15 mouse cellular contexts compared by ENCODE assay signal in the genomic region with DNA sequence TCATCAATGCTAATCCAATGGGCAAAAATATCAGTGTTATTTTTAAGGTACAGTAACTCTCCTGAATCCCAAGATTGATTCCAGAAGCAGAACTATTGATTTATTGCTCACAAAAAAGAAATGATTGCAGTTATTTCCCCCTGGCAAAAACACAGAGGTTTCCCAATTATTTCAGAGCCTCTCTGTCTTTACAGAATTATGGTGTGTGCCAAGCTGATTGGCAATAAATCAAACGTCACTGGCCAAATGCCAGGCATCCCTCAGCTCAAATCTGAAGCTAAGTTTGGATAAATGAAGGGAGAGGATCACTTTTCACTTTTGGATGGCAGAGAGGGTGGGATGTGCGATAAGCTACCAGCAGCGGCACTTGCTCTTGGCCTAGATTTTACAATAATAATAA.
A peak's percentile ranks its signal among the peaks of the same experiment; 100 is the strongest.
DNase-seq lines count a peak whose midpoint lies in the region; ATAC-seq and TF ChIP-seq lines count a peak whose summit lies in the region.
"Had no signal": no experiment of that assay in that cellular context is flagged by ENCODE, and none has a peak within 500 bp of the region (broad histone marks: within the 10 kb centered on the region; RNA-seq: fewer than 3 reads in every experiment).

No protein-coding gene starts in this region.

- no peak overlapping the region for H3K27ac ChIP-seq in hindbrain, postnatal 0 days
- H3K27ac ChIP-seq in hindbrain, embryonic 14.5 days: no peak overlapping the region
- H3K27ac ChIP-seq in midbrain, embryonic 11.5 days (ENCODE audit: low read depth, low read length): no peak overlapping the region
- H3K27ac ChIP-seq: hindbrain, embryonic 13.5 days; stomach, postnatal 0 days had no signal

- no peak for TF ChIP-seq POLR2A in brain, embryonic 14.5 days (IDR thresholded peaks at IDR 0.05; ENCODE audit: borderline replicate concordance, extremely low read depth, insufficient read depth, insufficient read length, poor library complexity, severe bottlenecking)

- no peak for ATAC-seq in hindbrain, postnatal 0 days
- ATAC-seq in hindbrain, embryonic 14.5 days (ENCODE audit: low FRiP score): no peak
- no peak for ATAC-seq in midbrain, embryonic 11.5 days (ENCODE audit: low FRiP score)
- ATAC-seq: intestine, postnatal 0 days had no signal

- H3K4me3 ChIP-seq in hindbrain, postnatal 0 days (ENCODE audit: low read length): no peak overlapping the region
- no peak overlapping the region for H3K4me3 ChIP-seq in hindbrain, embryonic 14.5 days (replicated peaks; ENCODE audit: low read length)
- H3K4me3 ChIP-seq in midbrain, embryonic 11.5 days (ENCODE audit: low read depth, low read length): no peak overlapping the region
- H3K4me3 ChIP-seq: hindbrain, embryonic 13.5 days had no signal

- H3K9ac ChIP-seq in hindbrain, postnatal 0 days (replicated peaks; ENCODE audit: low read length): no peak overlapping the region
- H3K9ac ChIP-seq in hindbrain, embryonic 14.5 days: no peak overlapping the region
- H3K9ac ChIP-seq in midbrain, embryonic 11.5 days (ENCODE audit: low read length): no peak overlapping the region
- H3K9ac ChIP-seq: hindbrain, embryonic 13.5 days had no signal

- 50% methylated on average over 3 of the region's 3 CpGs for WGBS in hindbrain, postnatal 0 days
- 84% methylated on average over 3 of the region's 3 CpGs for WGBS in hindbrain, embryonic 14.5 days
- WGBS in midbrain, embryonic 11.5 days: 94% methylated on average over 3 of the region's 3 CpGs

- no peaks in the 10 kb centered on the region for H3K27me3 ChIP-seq in hindbrain, postnatal 0 days (ENCODE audit: insufficient read depth, low read length)
- H3K27me3 ChIP-seq in hindbrain, embryonic 14.5 days (ENCODE audit: control insufficient read depth, insufficient read depth, low read length): no peaks in the 10 kb centered on the region
- no peaks in the 10 kb centered on the region for H3K27me3 ChIP-seq in midbrain, embryonic 11.5 days (ENCODE audit: control insufficient read depth, insufficient read depth, low read length)
- H3K27me3 ChIP-seq: hindbrain, embryonic 13.5 days had no signal

- no peaks in the 10 kb centered on the region for H3K4me1 ChIP-seq in hindbrain, postnatal 0 days (ENCODE audit: insufficient read depth, low read length)
- no peaks in the 10 kb centered on the region for H3K4me1 ChIP-seq in hindbrain, embryonic 14.5 days (replicated peaks; ENCODE audit: control insufficient read depth, insufficient read depth, low read length)
- H3K4me1 ChIP-seq in midbrain, embryonic 11.5 days (ENCODE audit: control insufficient read depth, insufficient read depth, low read length): no peaks in the 10 kb centered on the region
- H3K4me1 ChIP-seq: hindbrain, embryonic 13.5 days had no signal

- H3K36me3 ChIP-seq in hindbrain, postnatal 0 days (ENCODE audit: insufficient read depth, low read length): no peaks in the 10 kb centered on the region
- H3K36me3 ChIP-seq in hindbrain, embryonic 14.5 days (replicated peaks; ENCODE audit: control insufficient read depth, insufficient read depth): no peaks in the 10 kb centered on the region
- no peaks in the 10 kb centered on the region for H3K36me3 ChIP-seq in midbrain, embryonic 11.5 days (ENCODE audit: control insufficient read depth, insufficient read depth, low read length)
- H3K36me3 ChIP-seq: hindbrain, embryonic 13.5 days had no signal

- no peak overlapping the region for H3K4me2 ChIP-seq in hindbrain, postnatal 0 days (ENCODE audit: low read depth, low read length)
- H3K4me2 ChIP-seq in hindbrain, embryonic 14.5 days (replicated peaks): no peak overlapping the region
- H3K4me2 ChIP-seq in midbrain, embryonic 11.5 days: no peak overlapping the region
- H3K4me2 ChIP-seq: hindbrain, embryonic 13.5 days had no signal

- peak; percentile 58 for DNase-seq in adrenal gland, postnatal 10 days
- no peak for DNase-seq in adrenal gland, adult 8-10 months
- DNase-seq in hindbrain, postnatal 0 days (ENCODE audit: low spot score): peak; percentile 50
- no peak for DNase-seq in hindbrain, embryonic 14.5 days (ENCODE audit: low spot score)
- DNase-seq in brain, embryonic 14.5 days (ENCODE audit: low read depth): peak; percentile 73
- DNase-seq in layer of hippocampus, postnatal 10 days (ENCODE audit: low spot score in 2 of 2): peak; percentile 52 to 72
- DNase-seq in midbrain, embryonic 11.5 days (ENCODE audit: low spot score, missing footprints): no peak
- DNase-seq in urinary bladder, postnatal 4 days (ENCODE audit: low spot score in 2 of 2): no peak
- DNase-seq: gastrocnemius, postnatal 25 days; heart, postnatal 10 days; lung, postnatal 14 days; thymus, postnatal 14 days had no signal

- TF ChIP-seq CTCF in hindbrain, postnatal 0 days (IDR thresholded peaks at IDR 0.05; ENCODE audit: low read depth): no peak
- TF ChIP-seq CTCF in brain, embryonic 14.5 days (IDR thresholded peaks at IDR 0.05; ENCODE audit: borderline replicate concordance, extremely low read depth, insufficient read depth, insufficient read length): no peak

- H3K9me3 ChIP-seq in hindbrain, postnatal 0 days (ENCODE audit: low read length): no peaks in the 10 kb centered on the region
- H3K9me3 ChIP-seq in hindbrain, embryonic 14.5 days (ENCODE audit: control insufficient read depth, low read length): no peaks in the 10 kb centered on the region
- H3K9me3 ChIP-seq in midbrain, embryonic 11.5 days (ENCODE audit: control insufficient read depth, low read length): no peaks in the 10 kb centered on the region
- H3K9me3 ChIP-seq: hindbrain, embryonic 13.5 days had no signal

Comparison
In these comparisons a context has a peak if more than half of its experiments do, and no peak if none do; other contexts are left out.
1. DNase-seq: peak in adrenal gland, postnatal 10 days (single experiment), hindbrain, postnatal 0 days (single experiment), brain, embryonic 14.5 days (single experiment) and layer of hippocampus, postnatal 10 days (2 of 2); none in adrenal gland, adult 8-10 months (single experiment), hindbrain, embryonic 14.5 days (single experiment), midbrain, embryonic 11.5 days (single experiment) and urinary bladder, postnatal 4 days (0 of 2).